Mouse (Mus musculus): Measurements from ENCODE around the gene Tmem130.

- TF ChIP-seq CTCF (IDR thresholded peaks at IDR 0.05; ENCODE audit: extremely low read depth, insufficient read length, insufficient replicate concordance, low read depth, low read length) (no peak), POLR2A (IDR thresholded peaks at IDR 0.05; ENCODE audit: low read depth, low read length) (no peak)
Measured at GRCm38 (mm10) chr5:144752432-144752831, 9.2 kb downstream of the Tmem130 start.

All from small intestine, adult 2 months (tissue).